Mouse (Mus musculus): Measurements from ENCODE around the gene Casp9.

Casp9 gene

DNA sequence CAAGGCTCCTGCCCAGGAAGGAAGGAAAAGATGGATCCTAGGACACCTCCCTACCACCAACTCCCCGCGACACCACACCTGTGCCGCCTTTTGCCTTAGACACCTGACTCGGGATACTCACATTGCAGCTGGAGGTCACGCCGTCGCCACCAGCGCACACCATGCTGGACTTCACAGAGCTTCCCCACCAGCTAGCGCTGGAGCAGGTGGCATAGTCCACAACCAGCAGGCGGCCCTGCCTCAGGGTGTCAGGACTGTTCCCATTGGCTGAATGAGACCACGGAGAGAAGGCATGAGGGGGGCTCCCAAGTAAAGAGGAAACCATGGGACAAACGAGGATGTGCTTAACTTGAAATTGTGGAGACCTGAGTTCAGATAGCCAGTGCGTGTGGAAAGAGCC lies 25.4 kb downstream of the Casp9 start:
- no peak for DNase-seq

DNA sequence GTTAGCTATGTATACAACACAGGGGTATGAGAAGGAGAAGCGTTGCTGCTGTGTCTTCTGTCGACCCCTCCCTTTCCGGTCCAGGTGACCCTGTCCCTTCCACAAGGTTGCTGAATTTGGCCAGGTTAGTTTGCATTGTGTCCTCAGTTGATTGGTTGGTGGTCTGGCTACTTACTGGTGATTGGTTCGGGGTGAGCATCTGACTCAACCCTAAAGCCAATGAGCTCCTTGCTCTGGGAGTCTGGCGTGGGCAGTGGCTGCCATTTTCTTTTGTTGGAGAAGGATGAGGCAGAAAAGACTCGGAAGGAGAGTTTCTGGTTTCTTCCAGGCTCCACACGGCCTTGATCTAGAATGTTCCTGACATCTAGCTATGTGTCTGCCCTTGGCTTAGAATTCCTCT lies 25.9 kb downstream of the Casp9 start:
- no peak for DNase-seq

DNA sequence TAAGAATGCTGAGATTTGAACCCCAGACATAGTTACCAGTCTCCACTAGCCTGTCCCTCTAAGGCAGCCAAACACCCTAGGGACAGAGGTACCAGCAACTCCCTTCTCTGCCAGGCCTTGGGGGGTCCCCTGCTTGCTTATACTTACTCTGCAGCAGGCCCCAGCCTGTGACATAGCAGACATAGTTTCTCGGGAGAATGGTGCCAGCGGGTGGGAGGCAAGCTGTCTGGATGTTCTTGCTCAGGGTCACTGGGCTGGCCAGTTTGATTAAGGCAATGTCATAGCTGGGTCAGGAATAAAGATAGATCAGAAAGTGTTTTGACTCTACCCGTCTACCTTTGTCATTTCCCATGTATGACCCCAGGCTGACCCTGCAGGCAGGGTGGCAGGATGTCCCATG lies 27.8 kb downstream of the Casp9 start:
- DNase-seq, result no peak

DNA sequence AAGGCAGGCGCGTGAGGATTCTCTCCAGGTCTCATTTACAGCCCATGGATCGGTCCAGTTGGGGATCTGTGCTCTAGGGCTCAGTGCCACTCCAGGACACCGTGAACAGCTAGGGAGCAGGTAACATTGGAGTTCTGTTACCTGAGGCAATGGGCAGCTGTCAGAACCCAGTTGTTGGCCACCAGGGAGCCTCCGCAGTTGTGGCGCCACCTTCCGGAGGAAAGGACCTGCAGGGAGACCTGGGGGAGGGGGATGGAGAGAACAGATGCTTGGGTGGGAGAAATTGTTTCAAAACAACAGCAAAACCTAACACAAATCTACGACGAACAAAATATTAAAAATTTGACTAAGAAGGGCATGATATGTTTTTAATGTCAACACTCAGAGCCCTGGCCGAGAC lies 28.7 kb downstream of the Casp9 start:
- DNase-seq, result peak; percentile 22

DNA sequence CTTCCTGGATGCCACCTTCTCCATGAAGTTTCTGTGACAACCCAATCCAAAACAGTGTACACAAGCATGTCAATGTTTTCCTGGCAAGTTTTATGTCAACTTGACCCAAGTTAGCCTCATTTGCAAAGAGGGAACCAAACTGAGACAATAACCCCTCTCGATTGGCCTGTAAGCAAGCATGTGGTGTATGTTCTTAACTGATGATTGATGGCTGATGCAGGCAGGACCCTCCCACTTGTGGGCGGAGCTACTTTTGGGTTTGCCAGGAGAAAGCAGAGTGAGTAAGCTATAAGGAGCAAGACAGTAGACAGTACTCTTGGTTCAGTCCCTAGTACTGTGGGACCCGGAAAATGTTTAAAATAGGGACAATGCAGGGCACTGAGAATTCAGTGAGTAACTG lies 29.6 kb downstream of the Casp9 start:
- DNase-seq, result no peak

DNA sequence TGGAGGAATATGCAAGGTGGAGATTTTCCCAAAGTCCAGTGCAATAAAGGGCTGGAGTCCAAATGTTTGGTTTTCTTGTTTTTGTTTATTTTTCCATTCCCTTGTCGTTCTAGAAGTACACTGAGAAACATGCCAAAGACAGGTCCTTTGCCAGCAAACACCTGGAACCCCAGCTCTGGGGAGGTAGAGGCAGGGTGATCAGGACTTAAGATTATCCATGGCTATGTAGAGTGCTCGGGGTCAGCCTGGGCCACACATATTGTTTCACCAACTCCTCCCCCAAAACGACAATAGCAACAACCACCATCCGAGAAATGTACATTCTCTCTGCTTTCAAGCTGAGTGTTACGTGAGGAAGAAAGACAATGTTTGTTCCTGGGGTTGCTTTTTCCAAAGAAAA lies 32.6 kb downstream of the Casp9 start, which contains the start of gene Cela2a:
Gene Cela2a (minus strand): TSS at position 101 of the 400 bp plus-strand sequence.
- no peak for DNase-seq

DNA sequence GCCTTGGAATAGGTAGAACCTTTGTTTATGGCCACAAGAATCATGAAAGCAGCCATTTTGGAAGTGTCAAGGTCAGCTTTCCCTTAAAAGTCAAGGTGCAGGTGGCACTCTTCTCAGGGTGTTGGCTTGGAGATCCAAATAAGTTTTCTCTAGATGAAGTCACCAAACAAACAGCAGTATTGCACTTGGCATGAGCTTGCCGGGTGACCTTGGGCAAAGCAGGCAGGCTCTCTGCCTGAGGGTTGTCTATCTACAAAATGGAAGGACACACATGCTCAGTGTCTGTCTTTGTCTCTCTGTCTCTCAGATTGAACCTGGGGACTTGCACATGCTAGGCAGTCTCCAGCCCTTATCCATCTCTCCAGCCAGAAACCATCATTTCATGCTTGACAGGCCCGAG lies 34.0 kb downstream of the Casp9 start:
- DNase-seq, result no peak

DNA sequence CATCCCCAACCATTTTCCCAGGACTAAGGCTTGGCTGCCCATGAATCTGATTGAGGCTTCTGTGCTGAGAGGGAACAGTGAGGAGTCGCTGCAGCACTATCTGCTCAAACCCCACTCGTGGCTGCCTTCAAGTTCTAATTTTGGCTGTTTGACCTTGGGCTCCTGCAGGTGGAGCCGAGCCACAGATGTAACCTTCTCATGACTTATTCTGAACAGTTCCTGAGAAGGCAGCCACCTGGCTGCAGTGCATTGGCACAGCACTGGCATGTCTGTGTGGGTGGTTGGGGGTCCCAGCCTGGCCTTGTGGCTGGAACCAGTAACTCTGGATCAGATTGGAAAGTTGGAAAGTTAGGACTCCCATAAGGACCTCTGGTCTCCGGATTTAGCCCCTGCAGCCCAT lies 34.8 kb downstream of the Casp9 start:
- DNase-seq, result no peak

DNA sequence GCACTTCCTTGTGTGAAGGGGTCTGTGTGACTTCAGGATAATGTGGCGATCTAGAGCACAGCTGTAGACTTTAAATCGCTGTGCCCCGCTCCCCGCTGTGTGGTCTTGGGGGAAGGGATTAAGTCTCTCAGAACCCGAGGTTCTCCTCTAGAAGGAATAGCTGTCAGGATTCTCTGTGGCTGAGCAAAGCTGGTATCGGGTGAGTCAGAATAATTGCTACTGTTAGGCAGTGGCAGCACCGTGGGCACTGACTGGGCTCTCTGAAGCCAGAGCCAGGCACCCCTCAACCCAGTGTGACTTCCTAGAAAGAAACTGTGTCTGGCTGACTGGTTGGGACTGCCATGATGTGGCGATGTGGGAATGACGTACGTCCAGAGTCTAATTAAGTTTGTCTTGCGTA lies 37.0 kb downstream of the Casp9 start:
- no peak for DNase-seq

DNA sequence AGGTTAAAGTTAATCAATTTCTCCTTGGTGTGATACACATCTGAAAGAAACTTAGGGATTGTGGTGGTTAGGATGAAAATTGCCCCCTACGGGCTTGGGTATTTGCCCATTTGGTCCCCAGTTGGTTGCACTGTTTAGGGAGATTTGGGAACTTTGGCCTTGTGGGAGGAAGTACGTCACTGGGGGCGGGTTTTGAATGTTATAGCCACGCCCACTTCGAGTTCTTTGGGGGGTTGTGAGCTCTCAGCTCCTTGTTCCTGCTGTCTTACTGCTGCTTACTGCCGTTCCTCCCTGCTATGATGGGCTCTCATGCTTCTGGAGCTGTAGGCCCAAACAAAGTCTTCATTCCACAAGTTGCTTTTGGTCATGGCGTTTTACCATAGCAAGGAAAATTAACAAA lies 37.9 kb downstream of the Casp9 start:
- DNase-seq, result no peak

DNA sequence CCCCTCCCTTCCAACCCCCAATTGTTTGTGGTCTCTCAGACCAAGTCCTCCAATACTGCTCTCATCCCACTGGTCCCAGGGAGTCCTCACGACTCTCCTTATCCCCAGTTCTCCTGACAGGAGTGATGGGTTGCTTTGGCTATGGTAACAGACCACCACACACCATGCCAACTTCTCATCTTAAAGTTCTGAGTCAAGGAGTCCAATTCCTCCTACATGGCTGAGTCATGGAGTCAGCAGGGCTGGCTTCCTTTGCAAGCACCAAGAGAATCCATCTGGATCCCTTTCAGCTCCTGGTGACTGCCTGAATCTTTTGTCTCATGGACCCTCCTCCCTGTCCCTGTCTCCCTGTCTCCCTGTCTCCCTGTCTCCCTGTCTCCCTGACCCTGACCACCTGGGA lies 40.5 kb downstream of the Casp9 start:
- DNase-seq, result no peak

DNA sequence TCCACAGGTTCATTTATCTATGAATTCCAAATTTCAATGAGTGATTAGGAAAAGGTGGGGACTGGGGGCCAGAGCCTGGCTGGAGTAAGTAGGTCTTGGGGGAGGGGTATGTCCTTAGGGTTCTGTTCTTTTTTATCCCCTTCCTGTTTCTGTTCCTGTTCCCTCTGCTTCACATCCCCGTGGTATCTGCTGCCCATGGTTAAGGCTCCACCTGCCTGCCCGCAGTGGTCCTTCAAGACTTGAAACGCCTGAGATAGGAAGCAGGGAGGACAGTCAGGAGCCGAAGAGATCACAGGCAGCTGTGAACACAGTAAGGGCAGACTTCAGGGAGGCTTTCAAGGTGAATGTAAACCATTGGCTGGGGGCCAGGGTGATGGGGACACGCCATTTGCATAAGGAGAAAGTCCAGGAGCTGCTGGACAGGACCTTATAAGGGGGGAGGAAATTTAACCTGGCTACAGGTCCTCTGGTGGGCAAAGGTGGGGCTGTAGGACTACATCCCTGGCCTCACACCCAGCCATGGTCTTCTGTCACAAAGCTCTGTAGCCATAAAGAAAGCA lies 41.2 kb downstream of the Casp9 start:
- peak; percentile 43 for DNase-seq

DNA sequence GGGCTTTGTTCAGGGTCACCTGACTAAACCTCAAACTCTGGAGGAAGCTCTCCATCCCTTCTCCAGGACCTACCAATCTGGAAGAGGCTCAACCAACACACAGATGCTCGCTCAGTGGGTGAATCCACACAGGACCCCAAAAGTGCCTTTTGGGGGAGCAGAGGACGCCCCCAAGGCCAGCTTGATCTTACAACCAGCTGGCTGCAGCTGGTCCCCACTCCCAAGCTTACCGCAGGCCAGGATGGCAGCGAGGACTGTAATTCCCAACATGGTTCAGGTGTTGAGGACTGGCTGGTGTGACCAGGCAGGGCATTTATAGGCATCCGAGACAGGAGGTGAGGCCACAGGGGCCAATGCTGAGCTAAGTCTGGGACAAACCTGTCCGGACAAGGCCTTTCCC lies 52.6 kb downstream of the Casp9 start, which contains the start of gene Ctrc:
Gene Ctrc (minus strand): TSS at position 361 of the 400 bp plus-strand sequence.
- no peak for DNase-seq

DNA sequence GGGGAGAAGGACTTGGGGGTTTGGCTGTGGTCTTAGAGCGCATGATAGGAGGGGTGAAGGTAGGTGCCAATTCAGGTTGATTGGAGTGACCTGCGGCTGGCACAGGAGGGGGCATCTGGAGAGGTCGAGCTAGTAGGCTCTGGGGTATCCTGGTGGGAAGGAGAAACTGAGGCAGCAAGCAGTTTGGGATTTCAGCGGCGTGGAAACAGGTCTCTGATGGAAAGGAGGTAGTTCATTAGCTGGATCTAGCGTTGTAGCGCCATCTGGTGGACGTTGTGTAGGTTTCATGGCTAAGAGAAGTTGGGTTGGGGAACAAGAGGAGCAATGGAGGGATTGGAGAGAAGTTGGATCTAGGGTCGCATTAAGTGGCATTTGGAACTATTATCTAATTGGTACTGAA lies 60.0 kb downstream of the Casp9 start:
- peak; percentile 60 for DNase-seq

DNA sequence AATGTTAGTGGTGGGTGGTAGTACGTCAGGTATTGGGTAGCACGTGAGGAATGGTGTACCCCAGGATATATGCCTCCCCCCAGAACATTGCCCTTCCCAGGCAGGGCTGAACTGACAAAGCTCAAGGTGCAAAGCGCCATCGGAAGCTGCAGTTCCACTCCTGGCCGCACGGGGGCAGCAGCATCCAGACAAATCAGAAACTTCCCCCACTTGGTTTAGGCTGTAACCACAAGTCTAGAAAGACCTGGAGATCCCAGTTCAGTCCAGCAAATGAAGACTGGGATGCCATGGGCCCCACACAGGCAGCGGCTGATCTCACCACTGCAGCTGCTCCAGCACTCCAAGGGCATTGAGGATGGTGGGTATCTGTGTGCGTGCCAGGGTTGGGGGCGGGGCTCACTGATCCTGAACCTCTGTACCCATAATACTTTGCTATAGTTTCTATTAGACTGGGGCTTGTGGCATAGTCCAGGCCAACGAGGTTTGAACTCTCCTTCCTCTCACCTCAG lies 64.1 kb downstream of the Casp9 start:
- DNase-seq, result peak; percentile 87

DNA sequence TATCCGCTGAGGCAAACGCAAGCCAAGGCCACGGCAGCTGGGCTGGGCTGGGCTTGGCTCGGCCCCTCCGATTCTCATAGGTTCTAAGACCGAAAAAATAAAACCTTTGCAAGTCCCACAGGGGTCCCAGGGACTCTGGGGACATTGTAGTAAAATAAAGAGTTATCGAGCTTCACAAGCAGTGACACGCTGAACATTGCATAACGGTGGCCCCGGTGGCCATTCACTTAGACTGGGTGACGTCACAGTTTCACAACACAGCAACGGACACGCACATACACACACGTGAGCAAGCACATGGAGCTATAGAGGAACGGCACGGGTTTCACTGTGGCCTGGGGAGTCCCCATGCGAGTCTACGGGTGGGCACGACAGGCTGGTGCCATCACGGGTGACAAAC lies 65.1 kb downstream of the Casp9 start:
- no peak for DNase-seq

DNA sequence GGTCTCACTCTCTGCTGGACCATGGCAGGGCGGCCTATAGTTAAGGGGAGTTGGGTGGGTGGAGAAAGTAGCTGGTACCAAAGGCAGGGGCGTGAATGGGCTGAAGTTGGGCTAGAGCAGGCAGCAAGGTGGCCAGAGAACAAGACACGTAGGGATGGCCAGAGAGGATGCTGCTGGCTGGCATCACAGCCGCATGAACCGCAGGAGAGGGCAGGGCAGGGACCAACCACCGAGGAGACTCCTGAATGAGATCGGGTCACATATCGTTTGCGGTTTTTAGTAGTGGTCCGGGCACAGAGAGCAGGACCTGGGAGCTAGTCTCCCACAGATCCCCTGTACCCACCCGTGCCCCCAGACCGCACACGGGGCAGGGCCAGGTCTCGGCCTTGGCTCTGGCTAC lies 65.9 kb downstream of the Casp9 start:
- DNase-seq, result no peak

DNA sequence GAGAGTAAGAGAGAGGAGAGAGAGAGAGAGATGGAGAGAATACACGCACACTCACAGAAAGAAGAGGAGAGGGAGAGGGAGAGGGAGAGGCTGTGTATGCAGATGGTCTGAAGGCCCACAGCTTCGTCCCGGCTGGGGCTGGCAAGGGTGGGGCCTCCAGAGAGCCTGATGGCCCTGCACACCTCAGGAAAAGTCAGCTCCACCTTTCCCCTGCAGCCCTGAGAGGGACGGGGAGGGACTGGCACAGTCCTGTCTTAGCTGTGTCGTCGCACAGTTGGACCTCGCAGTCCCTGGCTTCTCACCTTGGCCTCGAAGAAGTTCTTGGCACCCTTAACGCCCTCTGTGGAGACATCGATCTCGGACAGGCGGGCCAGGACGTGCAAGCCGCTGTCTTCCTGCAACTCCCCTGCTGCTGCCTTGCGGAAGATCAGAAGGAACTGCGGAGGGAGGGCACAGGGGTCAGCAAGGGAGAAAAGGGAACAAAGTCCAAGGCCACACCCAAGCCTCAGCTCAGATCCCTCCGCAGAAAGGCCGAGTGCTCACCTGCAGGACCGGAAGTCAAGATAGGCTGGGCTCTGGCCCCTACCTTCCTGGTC lies 66.9 kb downstream of the Casp9 start:
- DNase-seq, result no peak

DNA sequence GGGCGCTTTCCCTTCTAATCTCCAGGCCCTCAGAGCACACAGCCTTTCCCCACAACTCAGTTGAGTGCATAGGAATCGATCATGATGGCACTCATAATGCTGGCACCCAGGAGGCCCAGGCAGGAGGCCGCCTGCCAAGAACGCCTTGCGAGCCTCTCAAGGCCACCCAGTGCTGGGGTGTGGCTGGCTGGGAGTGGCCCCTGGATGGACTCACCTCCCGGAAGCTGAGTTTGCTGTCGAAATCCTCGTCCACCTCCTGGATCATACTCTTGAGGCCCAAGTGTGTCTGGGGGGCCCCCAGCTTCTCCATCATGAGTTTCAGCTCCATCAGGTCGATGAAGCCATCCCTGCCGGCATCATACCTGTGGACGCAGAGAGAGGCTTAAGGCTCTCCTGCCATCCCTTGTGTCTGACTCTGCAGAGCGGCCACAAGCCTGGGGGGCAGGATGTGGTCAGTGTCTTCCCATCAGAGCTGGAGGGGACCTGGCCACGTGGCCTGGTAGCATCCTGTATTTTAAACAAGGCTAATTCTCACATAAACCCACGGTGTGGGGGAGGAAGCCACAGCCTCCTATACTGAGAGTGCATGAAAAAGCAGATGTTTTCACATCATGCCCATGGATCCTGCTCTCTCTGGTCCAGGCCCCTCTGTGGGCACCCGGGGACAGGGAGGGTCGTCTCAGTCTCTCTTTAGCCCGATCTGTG lies 68.3 kb downstream of the Casp9 start:
- no peak for DNase-seq

DNA sequence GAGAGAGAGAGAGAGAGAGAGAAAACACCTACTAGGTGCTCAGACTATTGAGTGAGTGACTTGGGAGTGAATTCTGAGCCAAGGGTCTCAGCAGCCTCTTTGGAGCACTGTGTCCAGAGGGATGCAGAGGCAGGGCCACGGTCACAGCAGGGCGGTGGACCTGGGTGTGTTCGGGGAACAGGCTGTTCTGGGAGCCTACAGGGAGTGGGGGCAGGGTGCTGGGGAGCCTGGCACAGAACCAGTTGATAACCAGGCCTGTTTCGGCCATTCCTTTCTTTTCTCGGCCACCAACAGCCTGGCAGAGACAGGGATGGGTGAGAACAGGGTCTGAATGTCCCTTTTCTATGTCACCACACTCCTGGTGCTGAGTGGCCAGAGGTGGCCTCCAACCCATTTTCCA lies 69.5 kb downstream of the Casp9 start:
- no peak for DNase-seq

DNA sequence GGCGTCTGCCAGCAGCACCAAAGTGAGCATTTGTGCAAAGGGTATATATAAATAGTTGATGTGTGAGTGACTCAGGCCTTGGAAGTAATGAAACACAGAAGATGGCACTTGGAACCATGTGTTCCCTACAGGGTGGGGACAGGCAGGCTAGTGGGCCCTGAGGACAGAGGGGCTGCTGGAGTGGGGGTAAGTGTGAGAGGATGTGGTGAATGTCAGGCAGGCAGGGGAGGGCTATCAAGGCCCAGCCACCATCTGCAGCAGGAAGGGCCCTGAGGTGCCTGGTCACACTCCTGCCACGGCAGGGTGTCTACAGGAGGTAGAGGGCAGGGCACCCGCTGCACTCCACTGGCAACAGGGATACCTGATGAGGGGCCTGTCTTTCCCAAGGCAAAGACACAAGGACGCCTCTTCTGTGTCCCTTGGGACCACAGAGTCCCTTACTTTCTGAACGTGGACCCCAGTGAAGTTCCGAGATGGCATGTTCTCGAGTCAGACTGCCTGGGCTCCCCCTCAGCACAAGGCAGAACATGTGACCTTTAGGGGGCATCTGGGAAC lies 70.4 kb downstream of the Casp9 start:
- no peak for DNase-seq

DNA sequence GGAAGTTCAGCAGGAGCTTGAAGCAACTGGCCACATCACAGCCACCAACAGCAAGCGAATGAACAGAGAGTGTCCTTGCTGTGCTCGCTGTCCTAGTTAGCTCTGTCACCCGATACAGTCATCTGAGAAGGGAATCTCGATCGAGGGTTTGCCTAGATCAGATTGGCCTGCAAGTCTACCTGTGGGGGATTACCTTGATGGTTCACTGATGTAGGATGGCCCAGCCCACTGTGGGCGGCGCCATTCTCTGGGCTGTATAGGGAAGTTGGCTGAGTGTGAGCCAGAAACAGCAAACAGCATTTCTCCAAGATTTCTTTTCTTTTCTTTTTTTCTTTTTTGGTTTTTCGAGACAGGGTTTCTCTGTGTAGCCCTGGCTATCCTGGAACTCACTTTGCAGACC lies 71.1 kb downstream of the Casp9 start:
- no peak for DNase-seq

DNA sequence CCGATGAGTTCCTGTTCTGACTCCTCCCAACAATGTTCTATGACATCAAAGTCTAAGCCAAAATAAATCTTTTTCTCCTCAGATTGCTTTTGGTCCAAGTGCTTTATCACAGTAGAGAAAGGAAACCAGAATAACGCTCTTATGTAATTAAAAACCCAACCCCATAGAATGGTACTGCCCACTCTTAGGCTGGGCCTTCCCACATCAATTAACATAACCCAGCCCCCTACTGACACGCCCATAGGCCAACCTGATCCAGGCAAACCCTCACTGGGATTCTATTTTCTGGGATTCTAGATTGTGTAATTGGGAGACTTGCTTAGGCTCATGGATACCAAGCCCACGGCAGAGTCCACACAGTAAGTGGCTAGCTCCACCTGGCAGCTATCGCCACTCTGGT lies 71.6 kb downstream of the Casp9 start:
- DNase-seq, result no peak

Measured in kidney, adult 18-20 months (tissue).